25 mouse cellular contexts compared by ENCODE assay signal in the genomic region with DNA sequence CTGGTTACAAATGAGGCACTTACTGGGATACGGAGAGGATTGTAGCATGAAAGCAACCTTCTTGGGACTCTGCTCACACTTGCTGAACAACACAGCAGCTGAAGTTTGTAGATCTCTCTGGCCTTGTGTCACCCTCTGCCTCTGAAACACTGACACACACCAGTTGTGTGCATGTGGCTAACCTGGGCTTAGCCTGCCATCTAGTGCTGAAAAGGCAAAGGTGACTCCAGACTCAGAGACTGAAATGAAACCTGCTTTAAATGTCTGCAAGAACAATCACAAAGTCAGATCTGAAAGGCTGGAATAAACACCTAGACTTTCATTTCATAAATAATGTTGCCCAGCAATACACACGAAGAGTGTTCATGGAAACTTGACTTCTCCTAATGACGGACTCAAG. TPM values are rescaled to one million over a fixed set of nuclear protein-coding genes. Genes with fewer than 3 reads are reported as not detected.
A peak's percentile ranks its signal among the peaks of the same experiment; 100 is the strongest.
DNase-seq lines count a peak whose midpoint lies in the region; ATAC-seq and TF ChIP-seq lines count a peak whose summit lies in the region.
"Not testable (repeated sequence)": the region's sequence is repeated elsewhere in the genome, so short reads cannot be mapped to it uniquely, and the experiment has no call there.
"Had no signal": no experiment of that assay in that cellular context is flagged by ENCODE, and none has a peak within 500 bp of the region (broad histone marks: within the 10 kb centered on the region; RNA-seq: fewer than 3 reads in every experiment).

No protein-coding gene starts in this region.

- H3K27me3 ChIP-seq in Patski; heart, adult 2 months (ENCODE audit: control insufficient read depth, insufficient read depth, low read length); kidney, postnatal 0 days (ENCODE audit: insufficient read depth, low read length); liver, postnatal 0 days (ENCODE audit: insufficient read depth, low read length): not testable (repeated sequence)

- in situ Hi-C loops in Patski (cut with MboI; ENCODE audit: low pct_unique_long_range_greater_than_20kb): not testable (repeated sequence)

- H3K9ac ChIP-seq in heart, adult 2 months (ENCODE audit: low read depth, low read length); kidney, postnatal 0 days (ENCODE audit: low read depth, low read length); liver, postnatal 0 days (replicated peaks): not testable (repeated sequence)

- TF ChIP-seq POLR2A in cortical plate, adult 2 months (IDR thresholded peaks at IDR 0.05; ENCODE audit: extremely low read depth, insufficient read depth, low read length); heart, adult 2 months (IDR thresholded peaks at IDR 0.05; ENCODE audit: insufficient read depth, low read depth, low read length): not testable (repeated sequence)

- peak; percentile 33 for DNase-seq in A20 (ENCODE audit: low read depth, low spot score)
- DNase-seq in Patski (ENCODE audit: low read depth, low spot score); heart, adult 2 months; liver, postnatal 0 days: not testable (repeated sequence)
- peak; percentile 11 for DNase-seq in kidney, postnatal 0 days (ENCODE audit: low spot score)
- peak; percentile 21 to 23 for DNase-seq in right cerebral cortex, adult 2 months (ENCODE audit: low spot score in 2 of 2)

- H3K9me3 ChIP-seq in kidney, postnatal 0 days (replicated peaks; ENCODE audit: low read length); liver, postnatal 0 days (ENCODE audit: low read length): not testable (repeated sequence)

- H3K4me3 ChIP-seq in cortical plate, adult 2 months (ENCODE audit: insufficient read depth, low read length); heart, adult 2 months; kidney, postnatal 0 days (replicated peaks; ENCODE audit: low read depth, low read length); liver, postnatal 0 days (ENCODE audit: low read depth, low read length): not testable (repeated sequence)

- intact Hi-C loops in heart, adult 2 months (cut with DNase I): not testable (repeated sequence)

- TF ChIP-seq CTCF in Patski (IDR thresholded peaks at IDR 0.05): peak; percentile 55
- TF ChIP-seq CTCF in cortical plate, adult 2 months (IDR thresholded peaks at IDR 0.05; ENCODE audit: extremely low read depth, insufficient read depth, low read length): peak; percentile 54
- TF ChIP-seq CTCF in heart, adult 2 months (IDR thresholded peaks at IDR 0.05): peak; percentile 36
- peak; percentile 57; the same call in 1 of the 2 replicates for TF ChIP-seq CTCF in kidney, postnatal 0 days (IDR thresholded peaks at IDR 0.05; ENCODE audit: low read depth)
- TF ChIP-seq CTCF in liver, postnatal 0 days (IDR thresholded peaks at IDR 0.05; ENCODE audit: low read depth): peak; percentile 34

- POLR2A ChIA-PET in Patski (lab: Charles Lee): not testable (repeated sequence)

- H3K4me2 ChIP-seq in kidney, postnatal 0 days (ENCODE audit: low read length); liver, postnatal 0 days (ENCODE audit: low read depth, low read length): not testable (repeated sequence)

- TF ChIP-seq EP300 in heart, adult 2 months (IDR thresholded peaks at IDR 0.05; ENCODE audit: insufficient read depth, low read depth, low read length); liver, postnatal 0 days (IDR thresholded peaks at IDR 0.05; ENCODE audit: low read depth): not testable (repeated sequence)

- peak; percentile 60 for ATAC-seq in Patski
- not testable (repeated sequence) for ATAC-seq in kidney, postnatal 0 days (replicated peaks; ENCODE audit: low FRiP score, low read depth); liver, postnatal 0 days

- not testable (repeated sequence) for H3K36me3 ChIP-seq in heart, adult 2 months (ENCODE audit: control insufficient read depth, insufficient read depth, low read length); kidney, postnatal 0 days (ENCODE audit: insufficient read depth, low read length); liver, postnatal 0 days (replicated peaks; ENCODE audit: insufficient read depth, low read length)

- not testable (repeated sequence) for H3K27ac ChIP-seq in cortical plate, adult 2 months (ENCODE audit: insufficient read depth, low read length); heart, adult 2 months; kidney, postnatal 0 days; liver, postnatal 0 days (ENCODE audit: low read depth)

- CTCF ChIA-PET in Patski (lab: Charles Lee): not testable (repeated sequence)

- H3K79me2 ChIP-seq in heart, adult 2 months (replicated peaks; ENCODE audit: control insufficient read depth, insufficient read depth, low read length): not testable (repeated sequence)

- 71% methylated on average over 3 of the region's 3 CpGs for WGBS in heart, adult 2 months
- WGBS in kidney, postnatal 0 days: 60% methylated on average over 3 of the region's 3 CpGs
- WGBS in liver, postnatal 0 days (ENCODE audit: insufficient replicate concordance): 61% methylated on average over 3 of the region's 3 CpGs

- H3K4me1 ChIP-seq in cortical plate, adult 2 months (ENCODE audit: control insufficient read depth, insufficient read depth, low read length); heart, adult 2 months (ENCODE audit: control insufficient read depth, insufficient read depth, low read length); kidney, postnatal 0 days (replicated peaks; ENCODE audit: insufficient read depth, low read length); liver, postnatal 0 days (ENCODE audit: insufficient read depth): not testable (repeated sequence)

RNA-seq across cellular contexts. Expression of gene Olfr1380, which starts 2.6 kb away (rescaled TPM):
- not detected for polyA plus RNA-seq in Patski (2021)
- not detected in 2 replicates for polyA plus RNA-seq in cortical plate, adult 2 months (2012; rRNA removed)
- total RNA-seq in heart, adult 2 months (2021): not detected
- polyA plus RNA-seq in heart, adult 2 months (2012; rRNA removed): not detected in 2 replicates
- polyA plus RNA-seq in kidney, postnatal 0 days (2015; fragmentation: Nextera tagmentation; extraction: Ambion mirVana): not detected in 2 replicates
- polyA plus RNA-seq in liver, postnatal 0 days (2015; fragmentation: Nextera tagmentation; extraction: Ambion mirVana): not detected in 2 replicates
- total RNA-seq: adrenal gland, adult 2 months; gastrocnemius, adult 8-10 months; granulocyte monocyte progenitor cell, adult 5-6 weeks; heart, postnatal 25 days; layer of hippocampus, postnatal 25 days; left cerebral cortex, postnatal 4 days; monocyte, adult 5-6 weeks had no signal
- polyA plus RNA-seq: adrenal gland, adult 2 months; C2C12; forebrain, embryonic 11.5 days; frontal cortex, adult 2 months; G1E; heart, embryonic 12.5 days; hindbrain, embryonic 14.5 days; intestine, embryonic 16.5 days; kidney, embryonic 16.5 days; midbrain, embryonic 10.5 days; neural tube, embryonic 11.5 days; small intestine, adult 2 months had no signal

RNA-seq across cellular contexts. Expression of gene Olfr1381, which starts 10.8 kb away (rescaled TPM):
- not detected for polyA plus RNA-seq in Patski (2021)
- not detected in 2 replicates for polyA plus RNA-seq in cortical plate, adult 2 months (2012; rRNA removed)
- total RNA-seq in heart, adult 2 months (2021): not detected
- not detected in 2 replicates for polyA plus RNA-seq in heart, adult 2 months (2012; rRNA removed)
- polyA plus RNA-seq in kidney, postnatal 0 days (2015; fragmentation: Nextera tagmentation; extraction: Ambion mirVana): not detected in 2 replicates
- not detected in 2 replicates for polyA plus RNA-seq in liver, postnatal 0 days (2015; fragmentation: Nextera tagmentation; extraction: Ambion mirVana)
- total RNA-seq: adrenal gland, adult 2 months; gastrocnemius, adult 8-10 months; granulocyte monocyte progenitor cell, adult 5-6 weeks; heart, postnatal 25 days; layer of hippocampus, postnatal 25 days; left cerebral cortex, postnatal 4 days; monocyte, adult 5-6 weeks had no signal
- polyA plus RNA-seq: adrenal gland, adult 2 months; C2C12; forebrain, embryonic 11.5 days; G1E; heart, embryonic 12.5 days; hindbrain, embryonic 14.5 days; intestine, embryonic 16.5 days; kidney, embryonic 16.5 days; midbrain, embryonic 10.5 days; neural tube, embryonic 11.5 days; small intestine, adult 2 months had no signal

RNA-seq across cellular contexts. Expression of gene Olfr1382, which starts 26.0 kb away (rescaled TPM):
- polyA plus RNA-seq in Patski (2021): not detected
- not detected in 2 replicates for polyA plus RNA-seq in cortical plate, adult 2 months (2012; rRNA removed)
- not detected for total RNA-seq in heart, adult 2 months (2021)
- polyA plus RNA-seq in heart, adult 2 months (2012; rRNA removed): not detected in 2 replicates
- not detected in 2 replicates for polyA plus RNA-seq in kidney, postnatal 0 days (2015; fragmentation: Nextera tagmentation; extraction: Ambion mirVana)
- not detected in 2 replicates for polyA plus RNA-seq in liver, postnatal 0 days (2015; fragmentation: Nextera tagmentation; extraction: Ambion mirVana)
- total RNA-seq: adrenal gland, adult 2 months; granulocyte monocyte progenitor cell, adult 5-6 weeks; heart, postnatal 25 days; layer of hippocampus, postnatal 25 days; left cerebral cortex, postnatal 4 days had no signal
- polyA plus RNA-seq: adrenal gland, adult 2 months; C2C12; forebrain, embryonic 11.5 days; frontal cortex, adult 2 months; G1E; heart, embryonic 12.5 days; hindbrain, embryonic 14.5 days; intestine, embryonic 16.5 days; kidney, embryonic 16.5 days; midbrain, embryonic 10.5 days; neural tube, embryonic 11.5 days; small intestine, adult 2 months had no signal

RNA-seq across cellular contexts. Expression of gene Olfr1383, which starts 34.6 kb away (rescaled TPM):
- 0.45 TPM for polyA plus RNA-seq in Patski (2021)
- polyA plus RNA-seq in cortical plate, adult 2 months (2012; rRNA removed): not detected in 2 replicates
- total RNA-seq in heart, adult 2 months (2021): under 1 TPM; 0.31 to 0.32 TPM
- not detected in 2 replicates for polyA plus RNA-seq in heart, adult 2 months (2012; rRNA removed)
- polyA plus RNA-seq in kidney, postnatal 0 days (2015; fragmentation: Nextera tagmentation; extraction: Ambion mirVana): not detected in 2 replicates
- polyA plus RNA-seq in liver, postnatal 0 days (2015; fragmentation: Nextera tagmentation; extraction: Ambion mirVana): not detected in 2 replicates
- total RNA-seq: adrenal gland, adult 2 months; granulocyte monocyte progenitor cell, adult 5-6 weeks; monocyte, adult 5-6 weeks had no signal
- polyA plus RNA-seq: adrenal gland, adult 2 months; C2C12; forebrain, embryonic 11.5 days; frontal cortex, adult 2 months; G1E; heart, embryonic 12.5 days; hindbrain, embryonic 14.5 days; intestine, embryonic 16.5 days; kidney, embryonic 16.5 days; midbrain, embryonic 10.5 days; neural tube, embryonic 11.5 days; small intestine, adult 2 months had no signal

RNA-seq across cellular contexts. Expression of gene Olfr1384, which starts 47.5 kb away (rescaled TPM):
- 0.26 TPM for polyA plus RNA-seq in Patski (2021)
- not detected in 2 replicates for polyA plus RNA-seq in cortical plate, adult 2 months (2012; rRNA removed)
- not detected for total RNA-seq in heart, adult 2 months (2021)
- polyA plus RNA-seq in heart, adult 2 months (2012; rRNA removed): not detected in 2 replicates
- polyA plus RNA-seq in kidney, postnatal 0 days (2015; fragmentation: Nextera tagmentation; extraction: Ambion mirVana): not detected in 2 replicates
- polyA plus RNA-seq in liver, postnatal 0 days (2015; fragmentation: Nextera tagmentation; extraction: Ambion mirVana): not detected in 2 replicates
- total RNA-seq: gastrocnemius, adult 8-10 months; granulocyte monocyte progenitor cell, adult 5-6 weeks; heart, postnatal 25 days; layer of hippocampus, postnatal 25 days; left cerebral cortex, postnatal 4 days; monocyte, adult 5-6 weeks had no signal
- polyA plus RNA-seq: adrenal gland, adult 2 months; C2C12; forebrain, embryonic 11.5 days; frontal cortex, adult 2 months; G1E; heart, embryonic 12.5 days; hindbrain, embryonic 14.5 days; intestine, embryonic 16.5 days; kidney, embryonic 16.5 days; midbrain, embryonic 10.5 days; neural tube, embryonic 11.5 days; small intestine, adult 2 months had no signal
